Mouse (Mus musculus) heart, embryonic 10.5 days (tissue): ENCODE measurements at regions not wholly inside any gene's neighbourhood (a gene's known extent, or its start where the extent isn't known, plus 50 kb on each side); places are given as distances from the start of the nearest gene placed in this dataset.

Experiments
- DNase-seq: peaks from one replicate; pipeline ENCODE4 v3.0.0-alpha.2; 2017; ENCODE audit warnings: low spot score
- H3K27ac ChIP-seq: fragments of 300-500 bp; sonication (generic); 2 replicates; pipeline ENCODE4 v1.5.1; 2016; ENCODE audit warnings: mild to moderate bottlenecking
- H3K27me3 ChIP-seq: fragments of 300-500 bp; sonication (generic); 2 replicates; pipeline ENCODE4 v1.6.1; 2016; ENCODE audit warnings: mild to moderate bottlenecking; ENCODE audit not compliant: poor library complexity, insufficient read depth, severe bottlenecking
- H3K36me3 ChIP-seq: fragments of 300-500 bp; sonication (generic); 2 replicates; pipeline ENCODE4 v1.6.1; 2016; ENCODE audit warnings: mild to moderate bottlenecking, moderate library complexity
- H3K4me1 ChIP-seq: fragments of 300-500 bp; sonication (generic); 2 replicates; pipeline ENCODE4 v1.6.1; 2016; ENCODE audit warnings: mild to moderate bottlenecking
- H3K4me3 ChIP-seq: fragments of 300-500 bp; sonication (generic); 2 replicates; pipeline ENCODE4 v1.5.1; 2016; ENCODE audit warnings: mild to moderate bottlenecking, moderate library complexity
- H3K9me3 ChIP-seq: fragments of 300-500 bp; sonication (generic); 2 replicates; pipeline ENCODE4 v1.6.1; 2016; ENCODE audit warnings: mild to moderate bottlenecking, moderate library complexity
- WGBS: fragments of 180-500 bp; shearing (Covaris S2); methylation state at CpG from one replicate; pipeline ENCODE4 v1.1.7; 2016; 5-methylcytosine and 5-hydroxymethylcytosine counted together

DNA sequence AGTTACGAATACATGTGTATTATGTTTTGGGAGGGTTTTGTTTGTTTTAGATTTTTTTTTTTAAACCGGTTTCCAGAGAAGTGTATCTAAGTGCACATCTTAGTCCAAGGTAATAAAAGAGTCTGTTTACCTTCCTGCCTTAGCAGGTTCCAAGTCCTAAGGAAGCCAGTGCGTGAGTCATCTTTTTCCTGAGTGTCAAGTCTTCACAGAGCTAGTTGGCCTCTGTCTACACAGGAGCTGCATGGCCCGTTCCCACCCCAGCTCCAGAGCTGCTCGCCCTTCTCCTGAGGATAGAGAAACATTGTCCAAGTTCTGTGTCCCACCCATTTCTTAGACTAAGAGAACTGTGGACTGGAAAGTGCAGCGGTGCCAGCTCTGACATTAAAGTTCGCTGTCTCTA is 192.6 kb downstream of the Sptssa start:
- no peaks in the 10 kb centered on the region for H3K9me3 ChIP-seq
- no peaks in the 10 kb centered on the region for H3K27me3 ChIP-seq
- H3K27ac ChIP-seq = no peak overlapping the region
- WGBS = 80% methylated on average over 7 of the region's 7 CpGs
- DNase-seq = no peak
- no peaks in the 10 kb centered on the region for H3K36me3 ChIP-seq
- H3K4me3 ChIP-seq = no peak overlapping the region
- peaks cover 12% of the 10 kb centered on the region for H3K4me1 ChIP-seq

DNA sequence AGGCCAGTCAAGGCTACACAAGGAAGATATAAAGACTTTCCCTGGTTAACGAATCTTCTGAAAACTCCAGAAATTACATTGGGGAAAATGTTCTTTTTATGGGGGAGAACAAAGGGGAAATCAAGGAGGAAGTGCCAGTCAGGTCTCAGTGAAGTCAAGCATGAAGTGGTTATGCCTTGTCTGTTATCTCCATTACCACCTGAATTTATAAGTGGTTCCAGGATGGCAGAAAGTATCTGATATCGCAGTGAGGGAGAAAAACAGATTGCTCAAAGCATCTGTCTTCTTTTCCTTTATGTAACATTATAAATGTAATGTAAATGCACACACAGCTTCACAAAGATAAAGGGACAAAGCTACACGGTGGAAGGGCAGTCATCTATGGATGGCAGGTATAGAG is 195.0 kb downstream of the Sptssa start:
- no peaks in the 10 kb centered on the region for H3K9me3 ChIP-seq
- no peaks in the 10 kb centered on the region for H3K36me3 ChIP-seq
- DNase-seq = no peak
- 82% methylated on average over 3 of the region's 3 CpGs for WGBS
- no peak overlapping the region for H3K4me3 ChIP-seq
- no peak overlapping the region for H3K27ac ChIP-seq
- H3K27me3 ChIP-seq = no peaks in the 10 kb centered on the region
- H3K4me1 ChIP-seq = peaks cover 12% of the 10 kb centered on the region

DNA sequence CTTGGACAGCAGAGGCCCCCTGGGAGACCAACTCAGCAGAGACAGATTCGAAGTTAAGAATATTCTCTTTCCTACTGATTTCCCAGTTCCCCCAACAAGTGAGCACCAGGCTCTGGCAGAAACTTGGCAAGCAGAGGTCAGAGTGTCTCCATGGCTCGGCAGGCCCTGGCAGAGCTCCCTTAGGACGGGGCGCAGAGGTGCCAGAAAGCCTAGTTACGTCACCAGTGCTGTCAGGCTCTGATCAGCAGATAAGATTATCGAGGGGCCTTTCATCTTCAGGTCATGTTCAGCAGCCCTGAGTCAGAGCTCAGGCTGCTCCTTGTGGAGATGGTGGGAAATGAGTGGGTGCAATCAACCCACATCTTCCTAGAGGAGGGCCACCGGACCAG is 196.2 kb downstream of the Sptssa start:
- WGBS = 44% methylated on average over 7 of the region's 7 CpGs
- peaks cover 12% of the 10 kb centered on the region for H3K4me1 ChIP-seq
- H3K36me3 ChIP-seq = no peaks in the 10 kb centered on the region
- H3K9me3 ChIP-seq = no peaks in the 10 kb centered on the region
- no peak overlapping the region for H3K27ac ChIP-seq
- no peak for DNase-seq
- H3K27me3 ChIP-seq = no peaks in the 10 kb centered on the region
- no peak overlapping the region for H3K4me3 ChIP-seq

DNA sequence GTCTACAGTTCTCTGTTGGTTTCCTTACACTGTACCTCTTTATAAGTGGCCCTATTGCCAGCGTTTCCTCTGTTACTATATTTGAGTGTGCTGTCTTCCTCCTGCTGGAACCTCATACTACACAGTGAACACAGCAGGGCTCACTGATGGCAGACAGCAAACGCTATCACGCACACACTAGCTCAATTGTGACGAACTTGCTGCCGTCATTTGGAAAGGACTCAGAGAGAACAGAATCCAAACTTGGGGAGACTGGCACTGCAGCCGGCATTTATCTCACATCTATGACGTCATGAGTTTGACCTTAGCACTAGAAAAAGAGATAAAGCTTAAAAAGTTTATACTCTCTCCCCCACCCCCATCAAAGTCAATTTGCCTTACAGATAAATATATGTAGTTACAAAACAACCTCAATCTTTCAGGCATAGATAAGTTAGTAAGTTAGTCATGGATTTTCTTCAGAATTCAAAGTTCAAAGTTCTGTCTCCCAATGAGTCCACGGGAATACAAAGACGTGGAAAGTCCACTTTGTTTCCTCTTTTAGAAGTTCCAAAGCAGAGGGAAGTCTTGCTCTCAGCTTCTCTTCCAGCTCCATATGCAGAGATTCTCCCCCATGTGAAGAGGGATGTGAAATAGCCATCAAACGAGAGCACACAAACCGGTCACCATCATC is 196.8 kb downstream of the Sptssa start:
- 43% methylated on average over 11 of the region's 11 CpGs for WGBS
- no peak for DNase-seq

DNA sequence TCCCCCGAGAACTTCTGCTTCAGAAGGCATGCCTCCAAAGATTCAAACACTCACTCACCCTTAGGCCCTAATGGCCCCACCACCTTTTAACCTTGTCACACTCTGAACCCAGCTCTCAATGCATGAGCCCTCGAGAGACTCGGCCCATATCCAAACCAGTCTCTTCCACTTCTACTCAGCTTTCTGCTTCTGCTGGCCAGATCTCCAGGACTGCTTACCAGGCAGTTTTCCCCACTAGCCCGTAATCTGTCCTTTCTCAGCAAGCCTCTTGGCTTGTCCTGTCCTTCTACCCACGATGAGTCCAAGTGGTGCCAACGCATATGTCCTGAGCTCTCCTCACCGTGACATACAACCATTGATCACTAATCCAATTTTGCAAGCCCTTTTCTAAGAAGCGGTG is 199.6 kb downstream of the Sptssa start:
- Histone ChIP-seq H3K27ac (no peak overlapping the region), H3K27me3 (no peaks in the 10 kb centered on the region), H3K9me3 (no peaks in the 10 kb centered on the region), H3K4me3 (no peak overlapping the region), H3K36me3 (no peaks in the 10 kb centered on the region), H3K4me1 (peaks cover 12% of the 10 kb centered on the region)
- WGBS = 81% methylated on average over 8 of the region's 8 CpGs
- no peak for DNase-seq

More for the DNA sequence above, 196.8 kb downstream of the Sptssa start:
- Histone ChIP-seq H3K36me3 (no peaks in the 10 kb centered on the region), H3K27ac (no peak overlapping the region), H3K4me3 (no peak overlapping the region), H3K4me1 (peaks cover 12% of the 10 kb centered on the region), H3K9me3 (no peaks in the 10 kb centered on the region), H3K27me3 (no peaks in the 10 kb centered on the region)

DNA sequence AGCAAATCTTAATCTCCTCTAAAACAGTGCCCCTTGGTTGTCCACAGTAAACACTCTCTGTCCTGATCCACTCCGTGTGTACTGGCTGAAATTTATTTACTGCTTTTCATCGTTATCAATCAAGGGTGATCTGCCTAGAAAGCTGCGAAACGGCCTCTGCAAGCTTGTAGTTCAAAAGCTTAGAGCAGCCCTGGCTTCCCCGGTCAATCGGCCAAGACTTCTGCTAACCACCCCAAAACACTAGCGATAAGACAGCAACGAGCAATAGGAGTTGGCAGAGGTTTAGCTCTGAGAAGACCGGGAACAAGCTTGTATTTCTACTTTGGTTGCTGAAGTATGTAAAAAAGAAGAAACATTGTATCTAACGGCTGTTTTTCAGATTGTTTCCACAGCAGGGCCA is 201.8 kb downstream of the Sptssa start:
- no peak for DNase-seq
- Histone ChIP-seq H3K27me3 (no peaks in the 10 kb centered on the region), H3K4me1 (peaks cover 6% of the 10 kb centered on the region; the same call in 1 of the 2 replicates), H3K4me3 (no peak overlapping the region), H3K27ac (no peak overlapping the region), H3K9me3 (no peaks in the 10 kb centered on the region), H3K36me3 (no peaks in the 10 kb centered on the region)
- WGBS = 87% methylated on average over 10 of the region's 10 CpGs

DNA sequence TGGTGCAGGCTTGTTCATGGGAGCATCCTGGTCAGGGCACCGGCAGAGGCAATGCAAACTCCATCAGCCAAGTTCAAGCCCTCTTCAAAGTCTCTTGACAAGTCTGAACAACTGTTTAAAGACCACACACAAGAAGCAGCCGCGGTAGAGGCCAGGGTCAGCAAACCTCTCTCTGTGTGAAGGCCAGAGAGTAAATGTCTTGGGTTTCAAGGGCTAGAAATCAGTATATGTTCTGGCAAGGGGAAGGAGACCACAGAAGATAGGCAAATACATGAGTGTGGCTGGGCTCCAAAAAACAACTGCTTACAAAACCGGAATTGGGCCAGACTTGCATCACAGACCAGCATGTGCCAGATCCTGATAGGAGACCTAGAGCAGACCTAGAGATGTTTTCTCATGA is 203.0 kb downstream of the Sptssa start:
- 78% methylated on average over 4 of the region's 4 CpGs for WGBS
- Histone ChIP-seq H3K4me1 (peaks cover 1% of the 10 kb centered on the region; the same call in 1 of the 2 replicates), H3K9me3 (no peaks in the 10 kb centered on the region), H3K36me3 (no peaks in the 10 kb centered on the region), H3K27me3 (no peaks in the 10 kb centered on the region), H3K27ac (no peak overlapping the region), H3K4me3 (no peak overlapping the region)
- DNase-seq = no peak

DNA sequence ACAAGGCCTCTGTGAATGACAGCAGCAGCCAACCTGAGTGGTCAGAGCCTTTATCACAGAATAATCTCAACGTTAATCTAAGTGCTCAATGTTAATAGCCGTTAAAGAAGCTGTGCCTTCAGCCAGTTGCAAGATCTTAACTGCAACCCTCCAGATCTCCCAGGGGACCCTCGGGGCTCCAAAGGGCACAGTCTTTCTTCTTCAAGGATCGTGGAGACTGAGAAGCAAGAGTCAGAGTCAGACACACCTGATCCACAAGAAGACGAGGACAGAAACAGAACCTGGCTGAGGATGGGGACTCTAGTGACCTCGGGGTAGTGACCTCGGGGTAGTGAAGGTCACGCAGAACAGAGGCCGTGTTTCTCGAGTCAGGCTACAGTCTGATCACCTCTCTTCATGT is 206.0 kb downstream of the Sptssa start:
- Histone ChIP-seq H3K36me3 (no peaks in the 10 kb centered on the region), H3K27ac (no peak overlapping the region), H3K4me1 (peaks cover 4% of the 10 kb centered on the region; the same call in 1 of the 2 replicates), H3K9me3 (no peaks in the 10 kb centered on the region), H3K4me3 (no peak overlapping the region), H3K27me3 (no peaks in the 10 kb centered on the region)
- DNase-seq = no peak
- WGBS = 61% methylated on average over 10 of the region's 10 CpGs

DNA sequence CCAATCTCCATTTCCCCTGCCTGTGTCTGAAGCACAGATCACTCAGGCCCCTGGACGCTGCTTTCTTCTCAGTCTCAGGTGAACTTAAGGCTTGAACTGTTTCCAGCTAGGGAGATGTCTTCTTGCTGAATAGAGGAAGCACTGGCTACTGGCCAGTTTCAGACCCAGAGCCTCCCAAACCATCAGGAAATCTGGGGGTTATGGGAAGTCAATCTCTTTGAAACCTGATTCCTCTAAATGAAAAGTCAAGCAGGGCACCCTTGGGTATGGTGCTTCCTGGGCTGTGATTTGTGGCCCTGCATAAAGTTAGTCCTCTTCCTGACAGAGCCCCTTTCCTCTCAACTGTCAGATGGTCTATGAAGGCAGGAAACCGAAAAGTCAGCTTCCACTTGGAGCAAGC is 208.2 kb downstream of the Sptssa start:
- no peak overlapping the region for H3K4me3 ChIP-seq
- no peaks in the 10 kb centered on the region for H3K36me3 ChIP-seq
- DNase-seq = no peak
- peaks cover 10% of the 10 kb centered on the region for H3K4me1 ChIP-seq
- WGBS = 55% methylated on average over 2 of the region's 2 CpGs
- H3K9me3 ChIP-seq = no peaks in the 10 kb centered on the region
- no peaks in the 10 kb centered on the region for H3K27me3 ChIP-seq
- H3K27ac ChIP-seq = no peak overlapping the region

DNA sequence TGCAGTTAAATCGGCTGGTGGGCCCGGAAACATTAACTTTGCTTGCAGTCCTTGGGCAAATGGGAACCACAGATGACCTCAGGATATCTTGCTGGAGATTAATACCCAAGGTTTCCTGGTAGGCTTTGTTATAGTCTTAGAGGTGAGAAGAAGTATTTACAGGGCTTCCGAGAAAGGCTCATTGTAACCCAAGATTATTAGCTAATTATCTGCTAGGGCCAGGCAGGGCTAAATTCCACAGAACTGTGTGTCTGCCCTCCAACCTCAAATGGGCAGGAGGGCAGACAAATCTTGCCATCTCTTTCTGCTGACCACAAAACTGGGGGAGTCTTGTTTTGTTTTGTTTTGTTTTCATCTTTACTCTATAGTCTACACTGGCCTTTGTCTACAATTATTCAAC is 209.0 kb downstream of the Sptssa start:
- Histone ChIP-seq H3K27me3 (no peaks in the 10 kb centered on the region), H3K27ac (no peak overlapping the region), H3K36me3 (no peaks in the 10 kb centered on the region), H3K4me3 (no peak overlapping the region), H3K9me3 (no peaks in the 10 kb centered on the region), H3K4me1 (peaks cover 17% of the 10 kb centered on the region)
- 70% methylated on average over 3 of the region's 3 CpGs for WGBS
- no peak for DNase-seq

DNA sequence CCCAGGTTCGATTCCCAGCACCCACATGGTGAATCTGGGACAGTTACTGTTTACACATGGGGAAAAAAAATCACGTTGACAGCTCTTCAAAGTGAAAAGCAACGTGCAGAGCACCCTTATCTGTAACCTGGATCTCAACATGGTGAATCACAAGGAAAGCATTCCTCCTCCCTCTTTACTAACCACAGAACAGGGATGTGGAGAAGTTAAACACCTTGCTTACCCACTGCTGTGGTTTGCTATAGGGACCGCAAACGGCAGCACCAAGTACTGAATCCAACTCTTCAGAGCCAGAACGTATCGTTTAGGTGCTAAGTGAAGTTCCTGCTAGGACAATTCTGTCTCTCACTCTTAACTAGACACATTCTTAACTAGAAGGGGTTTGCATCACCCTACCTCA is 210.0 kb downstream of the Sptssa start:
- Histone ChIP-seq H3K27ac (no peak overlapping the region), H3K36me3 (no peaks in the 10 kb centered on the region), H3K9me3 (no peaks in the 10 kb centered on the region), H3K4me3 (no peak overlapping the region), H3K27me3 (no peaks in the 10 kb centered on the region), H3K4me1 (peaks cover 17% of the 10 kb centered on the region)
- no peak for DNase-seq
- 82% methylated on average over 7 of the region's 7 CpGs for WGBS

DNA sequence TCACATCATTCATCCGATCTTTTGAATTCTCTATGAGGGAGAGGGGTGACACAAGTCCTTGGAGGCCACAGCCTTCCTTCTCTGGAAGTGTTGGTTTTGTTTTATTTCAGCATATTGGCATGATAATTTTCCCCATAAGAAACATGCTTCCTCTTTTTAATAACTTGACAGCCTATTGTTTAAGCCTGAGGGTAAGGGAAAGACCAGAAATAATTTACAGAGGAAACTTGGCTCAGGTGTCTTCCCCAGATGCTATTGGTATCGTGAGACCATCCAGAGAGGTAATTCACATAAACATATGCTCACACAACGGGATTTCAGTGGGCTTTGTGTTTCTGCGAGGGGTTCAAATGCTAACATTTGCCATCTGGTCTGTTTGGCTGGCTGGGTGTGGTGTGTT is 212.0 kb downstream of the Sptssa start:
- DNase-seq = no peak
- WGBS = 77% methylated on average over 4 of the region's 4 CpGs

DNA sequence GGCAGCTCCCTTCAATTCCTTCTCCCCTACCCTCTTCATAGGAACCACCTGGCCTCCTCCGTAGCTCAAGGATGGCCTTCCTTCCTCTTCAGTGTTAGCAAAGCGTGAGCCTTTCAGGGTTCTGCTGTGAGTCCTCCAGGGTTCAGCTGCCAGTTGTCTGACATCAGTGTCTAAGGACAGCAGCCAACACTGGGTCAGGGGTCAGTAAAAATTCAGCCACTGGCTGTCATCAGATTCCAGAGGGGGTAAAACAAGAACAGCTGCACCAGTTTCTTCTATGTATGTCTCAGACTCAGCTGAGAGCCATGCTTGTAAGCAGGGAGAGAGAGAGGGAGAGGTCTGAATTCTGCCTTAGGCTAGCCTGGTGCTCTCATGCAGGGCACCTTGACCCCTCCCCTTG is 213.1 kb downstream of the Sptssa start:
- H3K9me3 ChIP-seq = no peaks in the 10 kb centered on the region
- no peak overlapping the region for H3K4me3 ChIP-seq
- no peaks in the 10 kb centered on the region for H3K27me3 ChIP-seq
- peak; percentile 76 for DNase-seq
- no peaks in the 10 kb centered on the region for H3K36me3 ChIP-seq
- no peak overlapping the region for H3K27ac ChIP-seq
- 66% methylated on average over 2 of the region's 2 CpGs for WGBS
- H3K4me1 ChIP-seq = peaks cover 15% of the 10 kb centered on the region

More for the DNA sequence above, 212.0 kb downstream of the Sptssa start:
- Histone ChIP-seq H3K27ac (no peak overlapping the region), H3K9me3 (no peaks in the 10 kb centered on the region), H3K4me3 (no peak overlapping the region), H3K36me3 (no peaks in the 10 kb centered on the region), H3K4me1 (peaks cover 17% of the 10 kb centered on the region), H3K27me3 (no peaks in the 10 kb centered on the region)

DNA sequence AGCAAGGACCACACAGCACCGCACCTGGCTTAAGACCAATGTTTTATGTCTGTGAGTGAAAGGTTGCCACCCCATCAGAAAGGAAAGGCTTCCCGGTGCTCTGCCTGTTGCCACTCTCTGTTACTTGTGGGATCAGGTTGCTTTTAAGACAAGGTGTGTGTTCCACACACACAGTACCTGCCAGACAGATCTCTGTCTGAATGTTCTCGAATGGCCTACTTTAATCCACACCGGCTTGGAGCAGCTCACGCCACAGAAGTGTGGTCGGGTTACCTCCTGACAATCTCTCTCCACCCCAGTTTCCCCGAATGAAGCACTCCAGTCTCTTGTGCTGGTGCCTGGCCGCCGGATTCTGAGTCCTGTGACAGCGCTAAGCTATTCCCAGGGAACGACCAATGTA is 214.0 kb downstream of the Sptssa start:
- H3K27me3 ChIP-seq = no peaks in the 10 kb centered on the region
- no peak for DNase-seq
- no peak overlapping the region for H3K4me3 ChIP-seq
- H3K27ac ChIP-seq = no peak overlapping the region
- H3K9me3 ChIP-seq = no peaks in the 10 kb centered on the region
- no peaks in the 10 kb centered on the region for H3K36me3 ChIP-seq
- WGBS = 54% methylated on average over 11 of the region's 11 CpGs
- peaks cover 13% of the 10 kb centered on the region for H3K4me1 ChIP-seq
